Mouse (Mus musculus) fat pad, adult 2 months (tissue): Measurements from ENCODE around the gene Chd2.
"Not testable (repeated sequence)": the region's sequence is repeated elsewhere in the genome, so short reads cannot be mapped to it uniquely, and the experiment has no call there.

Experiments
- DNase-seq: peaks from one replicate; pipeline ENCODE4 v3.0.0-alpha.2; 2011; ENCODE audit warnings: low read depth, low spot score; ENCODE audit errors: extremely low read depth

Chd2 gene

DNA sequence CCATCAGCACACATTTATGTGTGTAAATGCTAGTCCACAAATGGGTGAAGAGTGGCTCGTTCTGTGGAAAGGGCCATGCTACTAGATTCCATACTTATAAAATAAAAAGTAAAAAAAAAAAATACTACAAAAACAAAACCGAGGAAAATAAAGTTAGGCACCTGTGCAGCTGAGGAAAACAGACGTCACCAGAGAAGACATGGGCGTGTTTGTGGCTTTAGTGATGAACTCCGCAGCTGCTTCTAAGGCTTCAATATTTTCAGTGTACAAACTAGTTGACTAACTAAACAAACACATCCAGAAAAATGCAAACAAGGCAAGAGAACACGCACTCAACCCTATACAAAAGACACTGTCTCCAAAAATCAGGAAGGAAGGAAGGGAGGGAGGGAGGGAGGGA is 18.4 kb downstream of the Chd2 start:
- DNase-seq = no peak

- no peak for DNase-seq
These were observed 20.1 kb downstream of the Chd2 start for GRCm38 (mm10) chr7:73521277-73522193.

GRCm38 (mm10) chr7:73520231-73520630 is 21.4 kb downstream of the Chd2 start:
- DNase-seq = no peak

DNA sequence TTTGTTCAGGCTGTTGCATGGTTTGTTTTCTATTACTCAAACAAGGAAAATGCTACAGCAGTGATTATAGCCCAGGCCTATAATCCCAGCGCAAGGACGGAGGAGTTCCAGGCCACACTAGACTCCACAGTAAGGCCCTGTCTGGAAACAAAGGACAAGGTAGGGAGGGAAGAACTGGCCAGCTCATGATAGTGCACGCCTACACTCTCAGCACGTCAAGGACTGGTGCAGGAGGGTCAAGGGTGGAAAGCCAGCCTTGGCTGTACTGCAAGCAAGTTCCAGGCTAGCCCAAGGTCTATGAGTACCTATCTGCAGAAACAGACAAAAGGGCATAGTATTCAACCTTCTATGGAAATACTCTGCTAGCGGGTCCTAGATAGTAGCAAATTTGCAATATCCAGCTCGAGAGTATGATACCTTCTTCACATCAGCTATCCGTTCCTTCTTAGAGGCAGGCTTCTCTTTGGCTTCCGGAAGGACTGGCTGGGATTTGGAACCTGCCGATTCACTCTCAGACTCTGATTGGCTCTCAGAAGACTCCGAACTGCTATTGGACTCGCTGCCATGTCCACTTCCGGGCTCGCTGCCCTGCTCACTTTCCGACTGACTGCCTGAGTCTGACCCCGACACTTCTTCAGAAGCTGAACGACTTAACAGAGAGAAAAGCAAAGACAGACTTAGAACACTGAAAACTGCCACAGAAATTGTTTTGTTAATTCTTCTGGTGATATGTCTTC is 22.4 kb downstream of the Chd2 start:
- no peak for DNase-seq

- not testable (repeated sequence) for DNase-seq
These were observed 23.2 kb downstream of the Chd2 start for GRCm38 (mm10) chr7:73518373-73518980.

GRCm38 (mm10) chr7:73517432-73518054 is 24.1 kb downstream of the Chd2 start:
- DNase-seq = no peak

- DNase-seq = no peak
These were observed 24.8 kb downstream of the Chd2 start for GRCm38 (mm10) chr7:73516820-73517219.

GRCm38 (mm10) chr7:73514560-73514959 is 27.1 kb downstream of the Chd2 start:
- no peak for DNase-seq

GRCm38 (mm10) chr7:73512422-73512821 is 29.2 kb downstream of the Chd2 start:
- no peak for DNase-seq

DNA sequence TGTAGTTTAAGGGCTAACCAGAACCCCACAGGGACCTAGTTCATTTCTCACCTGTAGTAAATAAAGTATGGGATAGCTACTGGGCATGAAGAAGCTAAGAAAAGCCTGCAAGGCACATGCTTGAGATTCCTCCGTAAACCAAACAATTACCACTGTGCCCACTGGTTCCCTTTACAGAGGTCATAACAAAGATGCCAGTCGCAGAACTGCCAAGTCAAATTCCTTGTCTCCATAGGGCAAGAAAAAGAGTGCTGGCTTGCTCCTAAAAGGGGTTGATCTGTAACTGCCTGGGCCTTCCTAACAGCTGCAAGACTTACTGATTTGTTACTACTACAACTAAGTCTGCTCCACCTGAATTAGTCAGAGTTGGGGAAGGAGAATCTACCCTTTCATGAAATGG is 32.9 kb downstream of the Chd2 start:
- no peak for DNase-seq

DNA sequence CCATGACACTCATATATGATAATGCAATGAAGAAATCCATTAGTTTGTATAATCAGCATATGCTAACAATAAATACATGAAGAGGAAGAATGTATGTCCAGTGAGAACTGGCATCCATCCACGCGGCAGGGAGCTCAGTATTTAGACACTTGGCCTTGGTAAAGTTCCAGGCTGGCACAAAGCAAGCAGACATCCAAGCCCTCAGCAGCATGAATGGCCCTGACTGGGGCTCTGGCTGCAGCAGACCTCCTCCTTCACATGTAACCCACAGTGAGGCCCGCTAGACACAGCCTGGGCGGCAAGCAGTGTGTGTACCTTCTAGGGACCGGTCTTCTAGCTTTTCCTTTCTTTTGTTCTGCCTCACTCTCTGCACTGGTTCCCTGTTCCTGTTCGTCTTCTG is 34.1 kb downstream of the Chd2 start:
- DNase-seq = no peak

GRCm38 (mm10) chr7:73506852-73507251 is 34.8 kb downstream of the Chd2 start:
- DNase-seq = no peak

DNA sequence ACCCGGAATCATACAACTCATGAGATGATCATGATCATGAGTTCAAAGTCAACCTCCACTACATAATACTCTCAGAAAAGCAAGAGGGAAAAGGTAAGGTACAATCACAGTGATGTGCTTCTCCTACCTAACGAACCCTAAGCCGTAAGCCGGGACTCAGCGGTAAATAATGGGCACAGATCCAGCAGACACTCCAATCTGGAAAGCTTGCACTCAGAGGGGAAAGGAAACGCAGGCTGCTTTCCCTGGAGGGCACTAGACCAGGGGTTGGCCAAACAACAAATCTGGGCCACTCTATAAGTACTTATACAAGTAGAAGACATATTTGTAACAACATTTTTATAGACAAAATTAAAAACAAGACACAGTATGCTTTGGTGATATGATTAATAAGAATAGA is 36.4 kb downstream of the Chd2 start:
- DNase-seq = no peak

DNA sequence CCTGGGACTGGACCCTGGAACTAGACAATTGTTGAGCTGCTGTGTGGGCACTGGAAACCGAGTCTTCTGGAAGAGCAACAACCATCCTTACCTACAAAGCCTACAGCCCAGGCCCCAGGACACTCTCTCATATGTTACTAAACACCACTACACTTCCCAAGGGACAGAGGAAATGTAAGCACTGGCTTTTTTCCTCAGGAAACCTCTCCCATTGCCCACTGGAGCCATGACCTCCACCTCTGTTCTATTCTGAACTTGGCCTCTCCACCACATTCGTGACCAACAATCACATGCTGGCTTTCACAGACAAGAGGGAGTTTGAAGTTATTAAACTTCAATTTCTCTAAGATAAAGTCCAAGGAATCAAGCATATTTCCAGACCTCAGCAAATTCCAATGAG is 43.4 kb downstream of the Chd2 start:
- DNase-seq = no peak

- DNase-seq = no peak
These were observed 52.4 kb downstream of the Chd2 start for GRCm38 (mm10) chr7:73489261-73489660.

DNA sequence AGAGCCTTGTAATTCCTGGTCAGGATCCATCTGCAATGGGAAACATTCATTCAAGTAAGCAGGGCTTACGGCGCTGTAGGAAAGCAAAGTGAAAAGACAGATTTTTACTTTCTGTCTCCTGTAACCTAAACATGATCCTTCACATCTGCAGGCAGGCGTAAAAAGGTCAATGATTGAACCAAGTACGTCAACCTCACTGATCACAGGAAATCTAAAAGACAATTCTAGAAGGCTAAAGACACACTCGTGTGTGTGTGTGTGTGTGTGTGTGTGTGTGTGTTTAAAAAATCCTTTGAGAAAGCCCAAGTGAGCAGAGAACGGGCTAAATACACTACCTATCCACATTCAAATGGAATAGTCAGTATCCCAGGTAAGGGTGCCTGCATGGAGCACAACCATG is 60.5 kb downstream of the Chd2 start:
- DNase-seq = no peak

- DNase-seq = no peak
These were observed 62.1 kb downstream of the Chd2 start for GRCm38 (mm10) chr7:73479506-73479905.

DNA sequence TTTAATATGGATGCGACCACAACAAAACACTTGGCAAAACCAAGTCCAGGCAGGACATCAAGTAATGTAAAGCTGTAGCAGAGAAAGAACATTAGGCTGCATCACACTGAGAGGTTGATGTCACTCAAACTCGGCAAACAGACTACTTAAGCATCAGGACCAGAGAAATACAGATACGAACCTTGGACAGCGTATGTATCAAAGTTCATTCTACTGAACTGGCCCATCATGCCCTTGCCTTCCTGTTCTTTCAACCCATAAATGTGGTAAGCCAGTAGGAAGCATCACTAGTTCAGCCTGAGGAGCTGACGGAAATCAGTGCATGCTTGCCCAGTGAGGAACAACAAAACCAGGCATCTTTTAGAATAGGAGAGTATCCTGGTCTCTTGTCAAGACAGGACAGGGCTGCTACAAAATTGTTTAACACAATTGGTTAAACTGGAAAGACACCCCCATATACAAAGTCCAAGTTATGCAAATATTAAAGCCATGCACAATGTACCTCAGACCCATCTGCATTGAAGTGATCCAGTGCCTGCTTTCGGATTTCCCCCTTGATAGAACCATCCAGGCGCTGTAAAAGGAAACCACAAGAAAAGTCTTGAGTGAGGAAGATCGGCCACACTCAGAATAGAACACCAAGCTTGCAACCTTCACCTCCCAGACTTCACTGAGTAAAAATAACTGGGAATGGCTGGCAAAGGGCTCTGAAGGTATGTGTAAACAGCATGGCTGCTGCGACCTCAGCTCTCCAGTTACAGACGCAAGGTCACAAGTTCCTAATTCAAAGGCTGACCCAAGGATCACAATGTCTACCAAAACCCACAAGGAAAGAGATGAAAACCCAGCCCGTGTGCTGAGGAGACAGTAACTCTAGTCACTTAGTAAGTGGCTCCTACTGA is 63.2 kb downstream of the Chd2 start:
- DNase-seq = no peak

DNA sequence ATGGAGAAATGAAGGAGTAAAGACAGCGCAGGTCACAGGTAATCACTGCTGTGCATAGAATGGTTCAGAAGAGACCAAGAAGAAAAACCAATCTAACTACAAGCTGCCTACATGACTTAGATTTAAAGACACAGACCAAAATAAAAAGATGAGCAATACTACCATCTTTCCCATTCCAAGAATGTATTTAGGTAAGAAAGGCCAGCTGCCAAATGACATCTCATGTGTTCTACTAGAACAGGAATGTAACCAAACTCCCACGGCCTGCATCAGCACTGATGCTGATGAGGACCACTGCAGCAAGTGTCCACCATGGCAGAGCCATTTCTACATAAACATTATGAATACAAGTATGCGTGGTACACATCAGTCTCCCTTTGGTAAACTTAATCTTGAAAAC is 73.9 kb downstream of the Chd2 start:
- no peak for DNase-seq

- DNase-seq = no peak
These were observed 78.1 kb downstream of the Chd2 start for GRCm38 (mm10) chr7:73463546-73463945.
